Mouse (Mus musculus) brain, embryonic 14.5 days (tissue): ENCODE measurements around the gene Ptch1.

Experiments
- CTCF ChIP-seq: fragments of 200-500 bp; IDR thresholded peaks from 2 replicates; pipeline ENCODE4 v1.5.1; 2012; ENCODE audit warnings: inconsistent platforms, mild to moderate bottlenecking, moderate library complexity, borderline replicate concordance; ENCODE audit not compliant: insufficient read depth, insufficient read length; ENCODE audit errors: extremely low read depth
- POLR2A ChIP-seq: fragments of 200-500 bp; IDR thresholded peaks from 2 replicates; pipeline ENCODE4 v1.6.1; 2012; ENCODE audit warnings: mild to moderate bottlenecking, inconsistent platforms, borderline replicate concordance; ENCODE audit not compliant: poor library complexity, insufficient read depth, insufficient read length, severe bottlenecking; ENCODE audit errors: extremely low read depth

DNA sequence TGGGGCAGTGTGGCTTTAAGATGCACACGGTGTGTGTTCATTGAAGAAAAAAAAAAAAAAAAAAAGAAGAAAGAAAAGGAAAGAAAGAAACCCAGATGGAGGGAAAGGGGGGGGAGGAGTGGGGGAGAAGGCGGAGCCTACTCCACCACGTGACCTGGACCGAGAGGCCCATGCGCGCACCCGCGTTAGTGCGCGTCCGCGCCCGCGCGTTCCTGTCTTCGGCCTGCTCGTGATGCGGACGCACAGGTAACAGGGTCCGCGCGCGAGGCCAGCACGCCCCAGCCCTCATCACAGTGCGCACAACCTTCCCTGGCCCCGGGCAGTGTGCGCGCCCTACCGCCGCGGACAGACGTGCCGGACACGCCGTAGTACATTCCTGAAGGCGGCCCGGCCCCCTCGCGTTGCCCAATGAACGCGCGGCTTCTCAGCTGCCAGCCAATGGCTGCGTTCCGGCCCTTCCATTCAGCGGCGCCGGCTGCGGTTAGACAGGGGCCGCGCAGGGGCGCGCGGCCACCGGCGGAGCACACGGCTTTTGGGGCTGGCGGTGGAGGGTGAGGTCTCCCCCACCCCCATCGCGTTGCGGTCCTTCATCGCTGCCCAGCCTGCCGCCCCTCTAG lies 5.6 kb downstream of the Ptch1 start:
- no peak for TF ChIP-seq CTCF
- TF ChIP-seq POLR2A: peak; percentile 51; the same call in 1 of the 2 replicates
